22 mouse cellular contexts compared by ENCODE assay signal in the genomic region with DNA sequence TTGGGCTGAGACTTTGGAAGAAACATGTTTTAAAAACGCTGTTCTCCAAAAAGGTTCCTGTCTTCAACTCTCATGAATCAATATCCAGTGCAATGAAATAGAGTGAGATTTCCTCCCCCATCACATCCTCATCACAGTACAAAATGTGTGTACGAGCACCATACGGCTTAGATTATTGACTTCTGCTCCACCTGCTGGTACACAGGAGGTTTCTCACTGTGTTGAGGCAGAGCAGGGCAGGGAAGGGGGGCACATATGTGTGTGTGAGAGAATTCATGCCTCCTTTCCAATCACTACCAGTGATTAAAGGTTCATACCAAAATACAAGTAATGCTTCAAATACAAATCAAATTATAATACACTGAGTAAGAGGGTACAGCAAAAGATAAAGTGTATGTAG.
A peak's percentile ranks its signal among the peaks of the same experiment; 100 is the strongest.
DNase-seq lines count a peak whose midpoint lies in the region; ATAC-seq and TF ChIP-seq lines count a peak whose summit lies in the region.
"Had no signal": no experiment of that assay in that cellular context is flagged by ENCODE, and none has a peak within 500 bp of the region (broad histone marks: within the 10 kb centered on the region; RNA-seq: fewer than 3 reads in every experiment).

No protein-coding gene starts in this region.

- TF ChIP-seq CTCF in intestine, postnatal 0 days (IDR thresholded peaks at IDR 0.05; ENCODE audit: low read depth): peak; percentile 23; the same call in 1 of the 2 replicates
- TF ChIP-seq CTCF in MEL (IDR thresholded peaks at IDR 0.05 in 2 of 3, conservative IDR thresholded peaks at IDR 0.05 in 1 of 3; ENCODE audit: control insufficient read depth in 1 of 3, insufficient read depth in 1 of 3, low read depth in 2 of 3, low read length in 3 of 3, poor library complexity in 1 of 3, severe bottlenecking in 1 of 3): peak in 2 of 3 experiments; percentile 12 to 43; a peak in 2 of 6 replicates

- TF ChIP-seq POLR2A in MEL (IDR thresholded peaks at IDR 0.05; ENCODE audit: control insufficient read depth in 1 of 2, insufficient read depth in 1 of 2, low read depth in 1 of 2, low read length in 2 of 2, poor library complexity in 1 of 2): no peak

- H3K9me3 ChIP-seq in embryonic facial prominence, embryonic 11.5 days (replicated peaks; ENCODE audit: control insufficient read depth, low read length): no peaks in the 10 kb centered on the region
- no peaks in the 10 kb centered on the region for H3K9me3 ChIP-seq in embryonic facial prominence, embryonic 10.5 days
- H3K9me3 ChIP-seq in intestine, postnatal 0 days (ENCODE audit: control insufficient read depth): no peaks in the 10 kb centered on the region
- no peaks in the 10 kb centered on the region for H3K9me3 ChIP-seq in intestine, embryonic 16.5 days (ENCODE audit: control insufficient read depth, low read length)
- H3K9me3 ChIP-seq in MEL (replicated peaks; ENCODE audit: insufficient read depth, low read length): no peaks in the 10 kb centered on the region
- H3K9me3 ChIP-seq: embryonic facial prominence, embryonic 13.5 days; heart, embryonic 15.5 days; hindbrain, embryonic 10.5 days; midbrain, embryonic 13.5 days had no signal

- no peak for ATAC-seq in embryonic facial prominence, embryonic 11.5 days (replicated peaks; ENCODE audit: insufficient number of reproducible peaks, low FRiP score, low TSS enrichment, low read depth)
- ATAC-seq in intestine, postnatal 0 days: no peak
- ATAC-seq in intestine, embryonic 16.5 days: no peak
- ATAC-seq: inflammation-experienced regulatory T-cells, adult 6 months; midbrain, embryonic 13.5 days; Patski had no signal

- peak; percentile 10 for DNase-seq in embryonic facial prominence, embryonic 11.5 days (ENCODE audit: low spot score)
- DNase-seq in embryonic facial prominence, embryonic 10.5 days (ENCODE audit: low spot score): no peak
- DNase-seq in 416B (ENCODE audit: low read depth) (peak; percentile 24), MEL (ENCODE audit: low read depth, low spot score) (peak; percentile 19)
- no peak for DNase-seq in gastrocnemius, postnatal 10 days
- DNase-seq: adrenal gland, adult 8-10 months; cerebellum, adult 9-11 months; heart, adult 2 months; kidney, adult 9 months; kidney, postnatal 25 days; lung, postnatal 10 days; thymus, postnatal 25 days had no signal

- no peaks in the 10 kb centered on the region for H3K36me3 ChIP-seq in embryonic facial prominence, embryonic 11.5 days (replicated peaks; ENCODE audit: control insufficient read depth, insufficient read depth, low read depth, low read length)
- H3K36me3 ChIP-seq in embryonic facial prominence, embryonic 10.5 days (replicated peaks): no peaks in the 10 kb centered on the region
- no peaks in the 10 kb centered on the region for H3K36me3 ChIP-seq in intestine, postnatal 0 days (ENCODE audit: control insufficient read depth, insufficient read depth)
- H3K36me3 ChIP-seq in intestine, embryonic 16.5 days (ENCODE audit: control insufficient read depth, insufficient read depth, low read length): no peaks in the 10 kb centered on the region
- no peaks in the 10 kb centered on the region for H3K36me3 ChIP-seq in MEL (ENCODE audit: control insufficient read depth in 1 of 2, insufficient read depth in 2 of 2, low read length in 2 of 2)
- H3K36me3 ChIP-seq: embryonic facial prominence, embryonic 13.5 days; heart, embryonic 15.5 days; hindbrain, embryonic 10.5 days; midbrain, embryonic 13.5 days had no signal

- H3K79me2 ChIP-seq in MEL (ENCODE audit: control insufficient read depth, insufficient read depth, low read length, poor library complexity): no peaks in the 10 kb centered on the region

- no peak for TF ChIP-seq EP300 in MEL (IDR thresholded peaks at IDR 0.05; ENCODE audit: low read depth in 1 of 2, low read length in 2 of 2)

- no peak overlapping the region for H3K9ac ChIP-seq in embryonic facial prominence, embryonic 11.5 days (replicated peaks; ENCODE audit: low read length)
- H3K9ac ChIP-seq in intestine, postnatal 0 days (ENCODE audit: low read depth, low read length): no peak overlapping the region
- H3K9ac ChIP-seq in intestine, embryonic 16.5 days (ENCODE audit: low read depth, low read length): no peak overlapping the region
- no peak overlapping the region for H3K9ac ChIP-seq in MEL (ENCODE audit: control insufficient read depth, low read depth, low read length, poor library complexity, severe bottlenecking)
- H3K9ac ChIP-seq: embryonic facial prominence, embryonic 13.5 days; heart, embryonic 15.5 days; liver, embryonic 14.5 days; midbrain, embryonic 13.5 days had no signal

- H3K4me3 ChIP-seq in embryonic facial prominence, embryonic 11.5 days (ENCODE audit: low read depth, low read length): no peak overlapping the region
- no peak overlapping the region for H3K4me3 ChIP-seq in embryonic facial prominence, embryonic 10.5 days
- H3K4me3 ChIP-seq in intestine, postnatal 0 days (ENCODE audit: low read depth, low read length): no peak overlapping the region
- H3K4me3 ChIP-seq in intestine, embryonic 16.5 days (ENCODE audit: low read length): no peak overlapping the region
- H3K4me3 ChIP-seq in MEL (ENCODE audit: control insufficient read depth in 1 of 2, insufficient read depth in 1 of 2, low read depth in 2 of 2, low read length in 2 of 2): no peak overlapping the region
- H3K4me3 ChIP-seq: embryonic facial prominence, embryonic 13.5 days; heart, adult 2 months; heart, embryonic 15.5 days; hindbrain, embryonic 10.5 days; midbrain, embryonic 13.5 days; myocyte had no signal

- WGBS in embryonic facial prominence, embryonic 11.5 days: 60% methylated on average over 3 of the region's 3 CpGs
- WGBS in embryonic facial prominence, embryonic 10.5 days: 66% methylated on average over 3 of the region's 3 CpGs
- WGBS in intestine, postnatal 0 days: 55% methylated on average over 3 of the region's 3 CpGs
- WGBS in intestine, embryonic 16.5 days: 49% methylated on average over 3 of the region's 3 CpGs

- H3K4me1 ChIP-seq in embryonic facial prominence, embryonic 11.5 days (ENCODE audit: control insufficient read depth, insufficient read depth, low read length): no peaks in the 10 kb centered on the region
- H3K4me1 ChIP-seq in embryonic facial prominence, embryonic 10.5 days: no peaks in the 10 kb centered on the region
- no peaks in the 10 kb centered on the region for H3K4me1 ChIP-seq in intestine, postnatal 0 days (replicated peaks; ENCODE audit: control insufficient read depth, insufficient read depth, low read length)
- no peaks in the 10 kb centered on the region for H3K4me1 ChIP-seq in intestine, embryonic 16.5 days (ENCODE audit: control insufficient read depth, insufficient read depth, low read length)
- H3K4me1 ChIP-seq in MEL (ENCODE audit: control insufficient read depth in 1 of 2, insufficient read depth in 2 of 2, low read length in 2 of 2): 0 out of 4 replicates have a peak, but pooled peaks cover 0 to 3% of the 10 kb centered on the region in 2 experiments
- H3K4me1 ChIP-seq: embryonic facial prominence, embryonic 13.5 days; heart, embryonic 15.5 days; hindbrain, embryonic 10.5 days; midbrain, embryonic 13.5 days had no signal

- no peak overlapping the region for H3K4me2 ChIP-seq in embryonic facial prominence, embryonic 11.5 days (ENCODE audit: low read depth, low read length)
- H3K4me2 ChIP-seq in intestine, postnatal 0 days (replicated peaks; ENCODE audit: low read depth): no peak overlapping the region
- no peak overlapping the region for H3K4me2 ChIP-seq in intestine, embryonic 16.5 days (ENCODE audit: low read depth, low read length)
- H3K4me2 ChIP-seq: embryonic facial prominence, embryonic 13.5 days; heart, embryonic 15.5 days; midbrain, embryonic 13.5 days had no signal

- H3K27ac ChIP-seq in embryonic facial prominence, embryonic 11.5 days (replicated peaks; ENCODE audit: low read depth, low read length): no peak overlapping the region
- H3K27ac ChIP-seq in embryonic facial prominence, embryonic 10.5 days (replicated peaks): no peak overlapping the region
- H3K27ac ChIP-seq in intestine, postnatal 0 days (ENCODE audit: low read depth, low read length): no peak overlapping the region
- H3K27ac ChIP-seq in intestine, embryonic 16.5 days (ENCODE audit: low read length): no peak overlapping the region
- H3K27ac ChIP-seq in MEL (ENCODE audit: control insufficient read depth, low read depth, low read length): no peak overlapping the region
- H3K27ac ChIP-seq: embryonic facial prominence, embryonic 13.5 days; heart, adult 2 months; heart, embryonic 15.5 days; hindbrain, embryonic 10.5 days; liver, embryonic 14.5 days; midbrain, embryonic 13.5 days had no signal

- TF ChIP-seq RAD21 in MEL (IDR thresholded peaks at IDR 0.05; ENCODE audit: low read depth, low read length): peak; percentile 43

- no peaks in the 10 kb centered on the region for H3K27me3 ChIP-seq in embryonic facial prominence, embryonic 11.5 days (ENCODE audit: control insufficient read depth, insufficient read depth, low read length)
- H3K27me3 ChIP-seq in embryonic facial prominence, embryonic 10.5 days (replicated peaks; ENCODE audit: low read depth, poor library complexity, severe bottlenecking): no peaks in the 10 kb centered on the region
- no peaks in the 10 kb centered on the region for H3K27me3 ChIP-seq in intestine, postnatal 0 days (replicated peaks; ENCODE audit: control insufficient read depth, insufficient read depth, low read length)
- no peaks in the 10 kb centered on the region for H3K27me3 ChIP-seq in intestine, embryonic 16.5 days (replicated peaks; ENCODE audit: control insufficient read depth, insufficient read depth, low read length)
- H3K27me3 ChIP-seq in MEL (ENCODE audit: control insufficient read depth in 1 of 2, insufficient read depth in 2 of 2, low read length in 2 of 2): peaks cover 0 to 3% of the 10 kb centered on the region in 2 experiments; a peak in 1 of 4 replicates
- H3K27me3 ChIP-seq: embryonic facial prominence, embryonic 13.5 days; heart, embryonic 15.5 days; midbrain, embryonic 13.5 days; Patski had no signal

TF ChIP-seq in MEL, 35 proteins besides CTCF, POLR2A, EP300 and RAD21:
- TF ChIP-seq E2F4 (IDR thresholded peaks at IDR 0.05; ENCODE audit: borderline replicate concordance, low read depth, low read length): no peak
- TF ChIP-seq MAFK (IDR thresholded peaks at IDR 0.05; ENCODE audit: borderline replicate concordance, low read depth, low read length): no peak
- TF ChIP-seq USF1 (IDR thresholded peaks at IDR 0.05; ENCODE audit: low read depth, low read length): no peak
- TF ChIP-seq ZC3H11A (IDR thresholded peaks at IDR 0.05; ENCODE audit: low read depth, low read length): peak; percentile 29; the same call in 1 of the 2 replicates
- no peak for TF ChIP-seq MAX (IDR thresholded peaks at IDR 0.05; ENCODE audit: low read length)
- TF ChIP-seq SMC3 (IDR thresholded peaks at IDR 0.05; ENCODE audit: low read depth, low read length): peak; percentile 45

Comparison
In these comparisons a context has a peak if more than half of its experiments do, and no peak if none do; other contexts are left out.
1. DNase-seq: peak in embryonic facial prominence, embryonic 11.5 days (single experiment), 416B (single experiment) and MEL (single experiment); none in embryonic facial prominence, embryonic 10.5 days (single experiment) and gastrocnemius, postnatal 10 days (single experiment).